Mouse (Mus musculus) hindbrain, embryonic 10.5 days (tissue): ENCODE results near the gene Arhgap24. TPM values are rescaled to one million over a fixed set of nuclear protein-coding genes. Genes with fewer than 3 reads are reported as not detected.
"Not testable (repeated sequence)": the region's sequence is repeated elsewhere in the genome, so short reads cannot be mapped to it uniquely, and the experiment has no call there.

Source experiments
- DNase-seq: peaks from one replicate; pipeline ENCODE4 v3.0.0-alpha.2; 2017; ENCODE audit warnings: low spot score
- H3K27ac ChIP-seq: fragments of 300-500 bp; sonication (generic); 2 replicates; pipeline ENCODE4 v1.5.1; 2016; ENCODE audit warnings: mild to moderate bottlenecking, moderate library complexity
- H3K27me3 ChIP-seq: fragments of 300-500 bp; sonication (generic); 2 replicates; pipeline ENCODE4 v1.6.1; 2016; ENCODE audit warnings: mild to moderate bottlenecking; ENCODE audit not compliant: poor library complexity, insufficient read depth, severe bottlenecking
- H3K36me3 ChIP-seq: fragments of 300-500 bp; sonication (generic); 2 replicates; pipeline ENCODE4 v1.6.1; 2016; ENCODE audit warnings: mild to moderate bottlenecking, moderate library complexity
- H3K4me1 ChIP-seq: fragments of 300-500 bp; sonication (generic); replicated peaks from 2 replicates; pipeline ENCODE4 v1.6.1; 2016; ENCODE audit warnings: mild to moderate bottlenecking
- H3K4me3 ChIP-seq: fragments of 300-500 bp; sonication (generic); 2 replicates; pipeline ENCODE4 v1.5.1; 2016; ENCODE audit warnings: mild to moderate bottlenecking, moderate library complexity
- H3K9me3 ChIP-seq: fragments of 300-500 bp; sonication (generic); 2 replicates; pipeline ENCODE4 v1.6.1; 2016; ENCODE audit warnings: mild to moderate bottlenecking, moderate library complexity
- WGBS: fragments of 180-500 bp; shearing (Covaris S2); methylation state at CpG from one replicate; pipeline ENCODE4 v1.1.7; 2016; 5-methylcytosine and 5-hydroxymethylcytosine counted together
- polyA plus RNA-seq: library from polyadenylated mRNA; unstranded; fragments of >200 nt; fragmentation: Nextera tagmentation; extraction: Ambion mirVana; gene quantifications from 2 replicates; pipeline ENCODE4 v1.2.1, GENCODE M21; 2016

Arhgap24 gene
- polyA plus RNA-seq, 1 experiment from 2014 or later = 5.3 TPM

- H3K4me1 ChIP-seq = peaks cover 9% of the 10 kb centered on the region; the same call in 1 of the 2 replicates
- WGBS = 60% methylated on average over 13 of the region's 13 CpGs
- H3K27ac ChIP-seq = no peak overlapping the region
- DNase-seq = no peak
- no peaks in the 10 kb centered on the region for H3K36me3 ChIP-seq
- H3K4me3 ChIP-seq = no peak overlapping the region
- no peaks in the 10 kb centered on the region for H3K27me3 ChIP-seq
- no peaks in the 10 kb centered on the region for H3K9me3 ChIP-seq
Observed at GRCm38 (mm10) chr5:102905441-102906211, 424.4 kb downstream of the Arhgap24 start.

DNA sequence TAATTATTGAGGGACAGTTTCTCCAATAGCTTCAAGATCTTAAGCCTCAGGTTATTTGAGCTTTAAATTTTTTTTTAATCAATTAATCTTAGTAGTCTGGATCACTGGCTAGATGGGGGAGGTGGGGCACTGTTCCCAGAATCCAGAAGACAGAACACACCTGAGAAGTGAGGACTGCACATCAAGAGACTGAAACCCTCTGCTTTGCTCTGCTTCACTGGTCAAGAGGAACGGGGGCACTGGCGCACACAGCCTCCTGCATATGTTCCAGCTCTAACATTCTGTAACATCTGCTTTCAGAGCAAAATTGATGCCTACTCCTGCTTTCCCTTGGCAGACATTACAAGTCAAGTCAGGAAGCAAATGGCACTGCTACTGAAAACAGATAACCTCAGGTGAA, 439.0 kb downstream of the Arhgap24 start:
- H3K4me3 ChIP-seq = no peak overlapping the region
- H3K9me3 ChIP-seq = no peaks in the 10 kb centered on the region
- H3K27ac ChIP-seq = no peak overlapping the region
- DNase-seq = no peak
- peaks cover 25% of the 10 kb centered on the region for H3K36me3 ChIP-seq
- H3K27me3 ChIP-seq = no peaks in the 10 kb centered on the region
- H3K4me1 ChIP-seq = peaks cover 4% of the 10 kb centered on the region; the same call in 1 of the 2 replicates
- WGBS = 92% methylated on average over 2 of the region's 2 CpGs

- Histone ChIP-seq H3K4me3 (no peak overlapping the region), H3K27ac (no peak overlapping the region), H3K4me1 (0 out of 2 replicates have a peak, but pooled peaks cover 5% of the 10 kb centered on the region), H3K9me3 (no peaks in the 10 kb centered on the region), H3K36me3 (peaks cover 12% of the 10 kb centered on the region), H3K27me3 (no peaks in the 10 kb centered on the region)
- DNase-seq = no peak
- WGBS = 80% methylated on average over 5 of the region's 5 CpGs
Observed at GRCm38 (mm10) chr5:102926786-102927185, 445.6 kb downstream of the Arhgap24 start.

DNA sequence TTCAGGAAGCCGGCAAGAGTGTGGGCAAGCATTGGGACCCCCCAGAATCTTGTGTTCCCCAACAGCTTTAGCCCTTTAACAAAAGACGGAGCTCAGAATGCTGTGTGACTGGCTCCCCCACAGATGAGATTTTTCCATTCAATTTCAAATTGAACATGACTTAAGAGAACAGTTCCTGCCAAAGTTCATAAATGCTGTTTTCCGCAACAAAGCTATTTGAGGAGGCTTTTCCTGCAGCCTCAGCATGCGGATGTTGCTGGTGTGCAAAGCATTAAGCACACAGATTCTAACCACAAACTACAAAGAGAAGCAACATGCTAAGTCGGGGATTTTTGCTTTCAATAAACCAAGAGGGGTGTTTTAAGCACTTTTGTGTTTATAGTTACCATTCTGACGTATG, 449.0 kb downstream of the Arhgap24 start:
- Histone ChIP-seq H3K4me1 (0 out of 2 replicates have a peak, but pooled peaks cover 5% of the 10 kb centered on the region), H3K36me3 (no peaks in the 10 kb centered on the region), H3K4me3 (no peak overlapping the region), H3K9me3 (no peaks in the 10 kb centered on the region), H3K27me3 (no peaks in the 10 kb centered on the region), H3K27ac (no peak overlapping the region)
- 69% methylated on average over 6 of the region's 6 CpGs for WGBS
- DNase-seq = no peak

DNA sequence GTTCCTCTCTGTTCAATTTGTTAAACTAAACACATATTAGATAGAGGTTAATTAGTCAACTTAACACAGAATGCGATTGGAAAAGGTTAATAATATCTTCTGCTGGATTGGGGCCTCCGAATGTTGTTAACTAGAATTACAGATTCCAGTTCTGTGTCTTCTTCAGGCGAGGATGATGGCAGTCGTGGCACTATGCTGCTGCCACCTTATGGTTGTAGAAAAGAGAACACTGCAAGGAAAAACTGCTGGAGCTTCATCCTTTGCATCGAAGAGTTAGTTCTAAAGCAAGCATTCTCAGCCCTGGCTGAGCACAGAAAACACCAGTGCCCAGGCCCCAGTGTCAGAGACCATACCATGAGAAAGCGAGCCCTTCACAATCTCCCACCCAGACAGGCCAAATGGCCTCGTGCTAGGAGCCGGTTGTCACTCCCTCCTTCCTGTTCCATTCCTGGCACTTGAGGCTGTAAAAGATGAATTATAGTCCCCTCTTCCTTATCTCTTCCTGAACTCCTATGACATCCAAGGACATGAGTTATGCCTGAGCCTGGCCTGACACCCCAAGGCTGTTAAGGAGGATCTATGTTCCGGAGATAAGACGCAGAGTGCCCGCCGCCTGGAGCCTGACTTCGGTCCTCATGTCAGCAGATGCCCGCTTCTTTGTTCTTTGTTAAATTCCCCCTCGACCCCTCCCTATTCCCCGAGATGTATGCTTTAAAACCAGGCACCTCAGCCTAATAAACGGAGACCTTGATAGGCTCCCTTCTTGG, 462.9 kb downstream of the Arhgap24 start:
- DNase-seq, H3K27me3 ChIP-seq, H3K4me1 ChIP-seq, H3K4me3 ChIP-seq, H3K36me3 ChIP-seq, H3K9me3 ChIP-seq, H3K27ac ChIP-seq: not testable (repeated sequence)
- whole genome bisulfite sequencing = 84% methylated on average over 17 of the region's 17 CpGs

DNA sequence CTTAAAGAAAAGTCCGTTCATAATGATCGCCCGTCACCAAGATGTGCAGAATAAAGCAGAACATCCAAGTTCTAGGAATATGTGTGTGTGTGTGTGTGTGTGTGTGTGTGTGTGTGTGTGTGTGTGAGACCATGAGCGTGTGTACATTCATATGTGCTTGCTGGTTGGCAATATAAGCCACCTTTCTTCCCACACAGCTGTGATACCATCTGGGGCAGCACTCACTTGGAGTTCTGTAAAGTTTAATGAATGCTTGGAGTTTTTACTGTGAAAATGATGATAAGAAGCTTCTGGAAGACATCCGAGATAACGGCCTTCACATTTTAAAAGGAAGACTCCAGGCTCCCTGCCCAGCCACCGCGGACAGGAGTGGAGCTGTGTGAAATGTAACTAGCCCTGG, 465.4 kb downstream of the Arhgap24 start:
- H3K4me3 ChIP-seq = no peak overlapping the region
- H3K27ac ChIP-seq = no peak overlapping the region
- H3K36me3 ChIP-seq = 0 out of 2 replicates have a peak, but pooled peaks cover 7% of the 10 kb centered on the region
- H3K9me3 ChIP-seq = 0 out of 2 replicates have a peak, but pooled peaks cover 3% of the 10 kb centered on the region
- 94% methylated on average over 8 of the region's 8 CpGs for WGBS
- no peak for DNase-seq
- H3K27me3 ChIP-seq = no peaks in the 10 kb centered on the region
- no peaks in the 10 kb centered on the region for H3K4me1 ChIP-seq

DNA sequence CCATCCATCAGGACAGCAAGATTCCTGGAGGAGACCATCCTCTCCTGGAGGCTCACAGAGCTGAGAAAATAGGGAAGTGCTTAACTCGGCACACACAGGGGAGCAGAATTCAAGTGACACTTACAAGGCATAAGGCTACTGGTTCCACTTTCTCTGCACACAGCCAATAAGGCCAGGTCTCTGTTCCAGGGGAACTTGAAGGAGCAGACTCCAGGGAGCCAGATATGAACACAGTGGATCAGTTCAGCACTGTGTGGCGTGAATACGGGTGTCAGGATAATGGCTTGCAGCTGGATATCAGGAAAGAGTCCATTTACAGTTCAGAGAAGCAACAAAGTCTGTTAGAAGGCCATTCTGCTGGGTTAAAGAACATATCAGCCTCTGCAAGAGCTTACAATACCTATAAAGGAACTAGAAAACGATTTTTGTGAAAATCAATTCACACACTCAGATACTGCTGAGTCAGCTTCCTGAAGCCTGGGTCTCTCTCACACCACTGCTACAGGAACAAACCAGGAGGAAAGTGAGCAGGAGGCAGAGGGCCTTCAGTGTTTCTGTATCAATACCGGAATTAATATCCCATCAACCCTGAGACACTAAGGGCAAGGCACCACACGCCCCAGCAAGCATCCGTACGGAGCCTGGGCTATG, 466.0 kb downstream of the Arhgap24 start:
- Histone ChIP-seq H3K36me3 (0 out of 2 replicates have a peak, but pooled peaks cover 7% of the 10 kb centered on the region), H3K27me3 (no peaks in the 10 kb centered on the region), H3K9me3 (0 out of 2 replicates have a peak, but pooled peaks cover 3% of the 10 kb centered on the region), H3K4me1 (no peaks in the 10 kb centered on the region), H3K27ac (no peak overlapping the region), H3K4me3 (no peak overlapping the region)
- DNase-seq = no peak
- 82% methylated on average over 8 of the region's 8 CpGs for WGBS
